Mouse (Mus musculus) left cerebral cortex, postnatal 14 days (tissue): ENCODE measurements around the gene Spns2. TPM values are rescaled to one million over a fixed set of nuclear protein-coding genes. Genes with fewer than 3 reads are reported as not detected.

ENCODE experiments used
- DNase-seq, 2 experiments: peaks; one replicate each; pipeline ENCODE4 v3.0.0; 2021 to 2022; ENCODE audit warnings: low spot score in 2 of 2, mixed read lengths in 1 of 2
- intact Hi-C: fragments of 180-260 bp; cut with DNase I; formaldehyde crosslinking; loops from one replicate; pipeline ENCODE4 v1.15.1; 2025
- total RNA-seq, 2 experiments: library from RNA; stranded (reverse); gene quantifications; 2 replicates each; pipeline ENCODE4 v1.2.3; 2021

Gene Spns2
- total RNA-seq, 2 experiments from 2014 or later: 46.4 to 58.5 TPM

DNA sequence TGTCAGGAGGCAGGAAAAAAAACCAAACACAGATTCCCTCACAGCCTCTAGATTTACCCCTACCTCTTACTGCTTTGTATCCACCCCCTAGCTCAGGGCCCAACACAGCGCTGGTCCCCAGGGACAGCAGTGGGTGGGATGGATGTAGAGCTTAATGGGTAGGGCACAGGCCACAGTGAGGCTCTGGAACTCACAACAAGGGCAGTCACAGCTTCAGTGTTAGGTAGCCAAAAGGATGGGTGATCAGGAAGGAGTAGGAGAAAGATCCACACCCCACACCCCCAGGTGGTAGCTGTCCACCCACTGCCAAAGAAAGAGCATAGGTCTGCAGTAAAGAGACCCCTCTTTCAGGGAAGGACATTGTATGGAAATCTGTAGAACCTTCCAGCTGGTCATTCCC lies 12.1 kb downstream of the Spns2 start:
- no peak for DNase-seq
- intact Hi-C loops: no loop called here

DNA sequence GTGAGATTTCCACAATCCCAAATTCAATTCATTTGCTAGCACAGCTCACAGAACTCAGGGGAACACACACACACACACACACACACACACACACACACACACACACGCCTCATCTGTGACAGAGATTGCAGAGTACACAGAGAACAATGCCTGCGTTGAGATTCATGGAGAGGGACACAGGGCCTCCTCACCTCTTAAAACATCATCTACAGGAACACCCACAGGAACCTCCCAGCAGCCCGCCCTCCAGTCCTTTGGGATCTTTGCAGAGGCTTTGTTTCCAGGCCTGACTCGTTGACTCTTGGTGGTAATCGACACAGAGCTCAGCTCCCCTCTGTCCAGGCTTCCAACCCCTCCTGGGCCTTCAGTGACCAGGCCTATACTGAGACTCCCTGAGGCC lies 12.5 kb downstream of the Spns2 start:
- no peak for DNase-seq
- intact Hi-C loops: no loop called here

DNA sequence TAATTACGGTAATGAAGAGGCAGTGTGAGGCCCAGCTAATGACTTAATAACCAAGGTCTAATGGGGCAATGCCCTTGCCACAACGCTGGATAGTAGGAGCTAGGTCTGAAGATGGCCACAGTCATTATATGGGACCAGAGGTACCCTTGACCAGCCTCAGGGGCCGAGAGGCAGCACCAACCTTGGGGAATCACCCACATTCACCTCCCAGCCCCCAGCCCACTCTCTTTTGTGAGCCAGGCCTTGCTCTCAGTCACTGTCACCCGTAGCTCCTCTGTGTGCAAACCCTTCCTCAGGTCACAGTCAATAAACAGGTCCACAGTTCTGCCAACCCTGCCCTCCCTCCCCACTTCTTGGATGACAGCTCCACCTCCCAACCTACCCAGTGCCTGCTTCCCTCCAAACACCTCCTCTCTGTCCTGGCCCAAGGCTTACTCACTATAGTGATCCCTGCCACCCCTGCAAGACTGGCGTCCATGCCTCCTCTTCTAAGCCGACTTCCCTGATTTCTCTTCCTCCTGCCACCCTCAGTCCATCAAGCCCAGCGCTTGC lies 13.6 kb downstream of the Spns2 start:
- intact Hi-C loops: no loop called here
- DNase-seq: no peak

DNA sequence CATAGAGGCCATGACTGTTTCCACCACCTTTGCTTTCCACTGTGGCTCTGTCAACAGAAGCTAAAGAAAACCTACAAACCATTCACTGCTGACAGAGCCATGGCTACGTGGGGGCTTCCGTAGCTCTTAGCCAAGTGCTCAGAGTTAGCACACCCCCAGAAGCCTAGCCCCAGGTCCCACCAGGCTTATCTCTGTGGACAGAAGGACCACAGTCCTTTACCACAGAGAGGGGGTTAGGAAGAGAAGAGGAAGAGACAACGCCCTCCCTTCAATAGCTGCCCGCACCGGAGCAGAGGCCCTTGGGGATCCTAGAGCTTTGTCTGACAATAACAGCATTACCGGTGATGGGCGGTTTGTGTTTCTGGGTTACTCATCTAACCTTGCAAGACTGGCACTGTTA lies 14.3 kb downstream of the Spns2 start:
- intact Hi-C loops: no loop called here
- DNase-seq: no peak

DNA sequence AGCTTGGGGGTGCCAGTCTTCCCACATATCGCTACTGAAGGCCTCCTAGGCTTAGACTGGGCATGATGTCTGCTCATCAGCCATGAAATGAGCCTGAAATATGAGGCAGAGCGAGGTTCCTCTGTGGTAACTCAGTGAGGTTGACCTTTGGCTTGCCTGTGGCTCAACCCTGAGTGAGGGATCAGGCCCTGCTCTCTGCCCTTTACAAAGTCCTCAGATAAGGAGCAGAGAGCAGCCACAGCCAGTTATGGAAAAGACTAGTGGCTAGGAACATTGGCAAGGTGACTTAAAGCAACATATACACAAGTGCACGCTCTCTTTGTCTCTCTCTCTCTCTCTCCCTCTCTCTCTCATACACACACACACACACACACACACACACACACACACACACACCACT lies 14.8 kb downstream of the Spns2 start:
- no peak for DNase-seq
- intact Hi-C loops: no loop called here

DNA sequence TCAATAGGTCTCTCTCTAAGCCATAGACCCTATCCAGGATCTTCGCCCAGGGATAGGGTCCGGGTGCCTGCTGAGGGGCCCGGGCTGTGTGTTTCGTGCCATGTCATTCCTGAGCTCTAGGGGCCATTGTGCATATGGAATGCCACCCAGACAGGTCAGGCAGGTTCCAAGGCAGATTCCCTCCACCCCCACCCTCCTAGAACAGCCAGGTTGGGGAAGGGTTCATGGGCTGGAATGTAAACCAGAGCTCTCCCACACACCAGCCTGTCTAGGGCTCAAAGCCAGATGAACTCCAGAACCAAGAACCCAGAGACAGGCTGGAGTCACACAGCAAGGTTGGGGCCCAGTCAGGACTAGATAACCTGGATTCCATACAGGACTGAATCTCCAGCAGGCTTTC lies 16.2 kb downstream of the Spns2 start:
- intact Hi-C loops: no loop called here
- no peak for DNase-seq

DNA sequence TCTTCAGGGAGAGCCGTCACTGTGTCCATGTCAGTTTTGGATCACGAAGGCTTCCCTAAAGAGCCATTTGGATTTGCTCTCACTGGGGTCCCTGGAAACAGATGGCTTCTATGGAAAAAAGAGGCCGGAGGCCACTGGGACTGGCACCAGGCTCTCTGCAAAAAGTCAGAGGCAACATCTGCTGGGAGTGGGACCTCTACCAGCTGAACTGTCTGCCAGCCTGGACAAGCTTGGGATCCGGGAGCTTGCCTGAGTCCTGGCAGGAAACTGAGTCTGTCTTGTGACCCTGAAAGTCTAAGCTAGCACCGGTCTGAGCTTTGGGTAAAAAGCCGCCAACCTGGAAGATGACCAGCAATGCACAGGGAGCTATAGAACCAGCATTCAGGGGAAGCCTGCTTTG lies 18.3 kb downstream of the Spns2 start:
- intact Hi-C loops: no loop called here
- no peak for DNase-seq

DNA sequence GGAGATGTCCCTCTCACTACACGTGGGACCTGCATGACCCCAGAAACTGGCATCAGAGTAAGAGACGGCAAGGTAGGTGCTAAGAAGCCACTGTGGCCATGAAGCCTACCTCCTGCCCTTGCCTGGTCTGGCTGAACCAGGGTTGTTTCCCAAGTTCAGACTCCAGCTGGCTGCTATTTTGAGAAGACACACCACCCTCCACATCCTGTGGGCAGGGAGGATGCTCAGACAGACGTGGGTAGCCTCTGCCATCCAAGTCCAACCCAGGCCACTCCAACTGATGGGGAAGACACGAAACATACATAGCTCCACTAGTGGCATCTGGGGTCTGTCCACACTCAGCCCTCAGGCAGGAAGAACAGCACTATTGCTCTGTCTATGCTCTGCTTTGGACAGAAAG lies 19.7 kb downstream of the Spns2 start:
- DNase-seq: no peak
- intact Hi-C loops: no loop called here

DNA sequence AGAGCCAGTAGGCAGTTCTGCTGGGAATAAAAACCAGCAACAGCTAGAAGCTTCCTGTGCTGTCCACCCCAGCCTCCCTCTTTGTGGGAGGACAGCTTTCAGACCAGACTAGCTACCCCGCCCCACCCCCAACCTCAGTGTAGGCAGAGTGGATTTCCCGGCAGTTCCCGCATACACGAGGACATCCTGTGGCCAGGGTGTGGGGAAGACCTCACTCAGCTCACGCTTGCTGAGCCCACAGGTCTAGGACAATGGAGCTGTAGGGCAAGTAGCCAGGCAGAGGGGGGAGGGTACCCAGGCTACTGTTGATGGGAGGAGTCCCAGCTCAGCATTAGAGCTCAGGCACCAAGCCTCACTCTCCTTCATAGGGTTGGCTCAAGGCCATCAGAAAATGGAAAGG lies 20.5 kb downstream of the Spns2 start:
- intact Hi-C loops: no loop called here
- DNase-seq: peak; percentile 54 to 55

DNA sequence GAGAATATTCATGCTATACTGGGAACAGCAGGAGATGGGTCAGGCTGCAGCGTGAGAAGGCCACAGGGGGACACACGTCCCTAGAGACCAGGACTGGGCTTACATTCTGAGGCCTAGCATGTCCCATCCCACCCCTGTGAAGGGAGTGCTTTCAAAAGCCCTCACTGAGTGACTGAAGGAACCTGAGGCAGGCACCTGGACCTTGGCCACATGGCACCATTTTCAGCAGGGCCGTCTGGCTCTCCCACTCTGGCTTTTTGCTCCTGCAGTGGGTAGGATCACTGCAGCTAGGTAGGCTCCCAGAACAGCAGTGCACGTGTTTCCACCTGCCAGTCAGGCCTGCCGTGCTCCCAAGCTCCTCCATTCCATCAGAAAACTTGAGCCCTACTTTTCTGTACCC lies 21.2 kb downstream of the Spns2 start:
- no peak for DNase-seq
- intact Hi-C loops: no loop called here

DNA sequence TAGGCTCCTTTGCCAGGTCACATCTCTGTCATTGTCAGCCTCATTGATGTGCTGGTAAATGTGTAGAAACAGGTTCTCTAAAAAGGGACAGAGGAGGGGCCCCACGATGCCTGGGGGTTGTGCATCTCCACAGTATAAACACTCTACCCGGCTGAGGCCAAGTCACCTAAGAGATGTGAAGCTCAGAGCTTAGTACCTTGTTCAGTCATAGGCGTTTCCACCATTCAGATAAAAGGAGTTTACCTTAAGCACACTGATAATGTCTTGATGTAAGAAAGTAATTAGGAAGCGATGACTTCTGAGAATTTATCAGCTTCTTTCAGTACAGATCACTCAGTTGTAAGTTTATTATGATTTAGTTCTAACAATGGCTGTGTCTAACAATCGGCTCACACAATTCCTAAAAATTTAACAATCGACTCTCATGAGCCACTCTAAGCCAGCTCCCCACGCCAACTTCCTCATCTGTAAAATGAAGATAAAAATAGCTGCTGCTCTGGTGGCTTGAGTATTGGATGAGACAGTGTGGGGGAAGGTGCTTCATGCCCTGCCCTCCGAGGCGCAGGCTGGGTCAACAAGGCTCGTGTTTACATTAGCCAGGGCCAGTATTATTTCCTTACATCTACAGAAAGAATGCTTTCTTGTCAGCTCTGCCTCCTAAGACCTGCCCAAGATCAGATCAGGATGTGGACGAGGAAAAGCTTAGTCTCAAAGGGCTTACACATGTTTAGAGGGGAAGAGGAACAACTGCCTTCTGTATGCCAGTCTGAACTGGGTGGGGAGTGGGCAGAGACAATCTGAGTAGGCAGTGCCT lies 22.8 kb downstream of the Spns2 start:
- intact Hi-C loops: no loop called here
- DNase-seq: no peak

DNA sequence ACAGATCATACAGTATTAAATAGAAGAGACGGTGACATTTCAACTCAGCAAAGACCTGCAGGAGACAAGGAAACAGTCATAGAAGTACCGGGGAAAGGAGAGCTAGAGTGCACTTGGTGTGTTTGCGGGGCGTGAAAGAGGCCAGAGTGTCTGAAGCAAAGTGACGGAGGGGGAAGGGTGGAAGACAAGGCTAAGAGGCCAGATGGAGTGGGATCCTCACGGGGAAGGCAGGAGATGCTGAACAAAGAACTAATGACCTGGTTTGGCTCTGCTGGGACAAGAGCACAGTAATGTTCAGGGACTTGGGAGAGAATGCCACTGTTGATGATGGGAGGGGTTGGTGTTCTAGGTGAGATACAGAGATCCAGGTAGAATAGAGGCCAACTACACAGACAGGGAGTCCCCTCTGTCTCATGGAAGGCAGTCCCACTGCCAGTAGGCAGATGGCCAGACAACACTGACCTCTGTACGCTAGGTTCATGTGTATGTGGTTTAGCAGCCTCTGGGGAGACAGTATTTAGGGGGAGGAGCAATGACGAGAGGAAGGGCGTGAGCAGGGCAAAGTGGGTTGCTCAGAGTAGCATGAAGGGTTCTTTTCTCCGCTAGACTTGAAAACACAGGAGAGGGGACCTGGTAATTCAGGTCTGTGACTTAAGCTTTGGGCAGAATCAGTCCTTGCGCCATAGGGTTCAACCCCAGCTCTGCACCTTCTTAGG lies 23.6 kb downstream of the Spns2 start:
- no peak for DNase-seq
- intact Hi-C loops: no loop called here

DNA sequence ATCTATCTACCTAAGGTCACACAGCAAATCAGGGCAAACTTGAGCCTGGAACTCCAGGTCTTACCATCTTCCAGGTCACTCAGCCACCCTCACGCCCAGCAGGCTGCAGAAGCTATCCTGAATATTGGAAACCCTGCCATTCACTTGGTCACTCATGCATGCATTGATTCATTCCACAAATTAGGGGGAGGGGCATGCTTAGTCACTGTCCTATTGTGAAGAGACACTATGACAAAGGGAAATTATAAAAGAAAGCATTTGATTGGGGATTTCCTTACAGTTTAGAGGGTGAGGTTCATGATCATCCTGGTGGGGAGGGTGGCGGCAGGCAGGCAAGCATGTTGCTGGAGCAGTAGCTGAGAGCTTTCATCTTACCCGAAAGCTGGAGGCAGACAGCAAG lies 24.9 kb downstream of the Spns2 start:
- intact Hi-C loops: no loop called here
- no peak for DNase-seq

DNA sequence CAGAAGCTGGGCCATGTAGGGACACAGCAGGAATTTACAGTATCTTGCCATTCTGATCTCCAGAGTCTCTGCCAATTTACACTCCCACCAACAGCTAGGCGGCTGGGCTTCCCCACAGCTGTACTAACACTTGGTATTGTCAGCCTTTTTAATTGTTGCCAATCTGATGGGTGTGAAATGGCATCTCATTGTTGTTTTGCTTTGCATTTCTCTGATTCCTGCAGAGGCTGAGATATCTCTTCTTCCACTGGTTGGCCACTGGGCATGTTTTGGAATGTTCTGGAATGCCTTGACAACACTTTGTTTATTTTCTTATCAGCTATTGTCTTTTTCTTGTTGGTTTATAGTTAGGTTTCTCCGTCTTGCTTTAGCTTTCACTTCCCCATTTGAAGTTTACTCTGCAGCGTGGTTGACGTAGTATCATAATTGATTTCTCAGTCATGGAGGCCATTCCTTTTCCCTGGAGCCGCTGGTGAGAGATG lies 28.2 kb downstream of the Spns2 start:
- intact Hi-C loops: no loop called here
- no peak for DNase-seq

DNA sequence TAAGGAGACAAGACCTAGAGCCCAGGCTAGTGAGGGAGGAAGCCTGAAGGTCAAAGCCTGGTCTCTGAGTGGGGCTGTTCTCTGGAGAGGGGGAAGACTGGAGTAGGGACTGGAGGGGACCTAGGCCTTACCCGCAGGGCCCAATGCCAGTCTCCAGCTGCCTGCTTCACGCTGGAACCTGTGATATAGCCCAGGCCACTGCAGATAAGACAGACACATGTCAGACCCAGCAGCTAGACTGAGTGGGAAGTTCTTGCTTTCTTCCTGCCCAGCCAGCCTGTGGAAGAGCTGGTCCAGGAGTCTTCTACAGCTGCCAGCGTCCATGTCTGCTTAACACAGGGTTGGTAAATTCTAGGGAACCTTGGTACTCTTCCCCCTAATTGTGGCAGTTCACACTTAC lies 31.2 kb downstream of the Spns2 start:
- no peak for DNase-seq
- intact Hi-C loops: no loop called here

DNA sequence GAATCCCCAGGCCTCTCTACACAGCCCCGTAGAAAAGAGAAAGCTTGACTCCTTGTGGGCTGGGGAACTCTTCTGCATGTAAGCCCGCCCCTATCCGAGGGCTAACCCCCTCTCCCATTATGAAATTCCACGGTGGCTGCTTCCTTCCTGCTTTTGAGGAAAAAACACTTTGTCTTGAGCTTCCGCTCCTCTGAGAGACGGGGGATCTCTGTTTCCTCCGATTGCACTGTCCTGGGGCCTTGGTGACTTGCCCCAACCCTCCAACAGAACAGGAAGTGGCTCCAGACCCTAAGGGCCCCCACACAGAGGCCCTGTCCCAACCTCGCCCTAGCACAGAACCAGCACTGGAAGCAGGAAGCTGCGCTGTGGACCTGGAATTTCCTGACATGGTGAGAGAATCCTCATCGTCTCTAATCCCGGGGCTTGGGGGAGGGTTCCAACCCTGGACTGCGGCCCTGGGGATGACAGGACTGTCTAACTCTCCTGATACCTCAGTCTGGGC lies 31.7 kb downstream of the Spns2 start:
- intact Hi-C loops: no loop called here
- DNase-seq: no peak

DNA sequence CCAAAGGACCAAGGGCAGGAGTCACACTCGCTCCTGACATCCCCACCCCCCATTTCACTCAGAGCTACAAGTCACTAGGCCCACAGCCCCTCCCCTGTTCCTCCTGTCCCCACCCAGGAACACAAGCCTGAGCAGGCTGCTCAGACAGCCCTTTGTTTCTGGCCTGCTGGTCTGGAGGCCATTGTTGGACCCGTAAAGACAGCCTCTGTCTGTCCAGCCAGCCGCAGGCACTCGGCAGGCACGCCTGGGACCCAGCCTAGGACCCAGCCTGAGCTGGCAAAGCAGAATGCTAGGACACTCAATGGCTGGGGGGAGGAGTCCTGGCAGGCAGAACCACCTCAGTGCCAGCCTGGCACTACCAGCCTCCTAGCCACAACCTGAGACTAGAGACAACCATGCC lies 34.0 kb downstream of the Spns2 start:
- intact Hi-C loops: no loop called here
- peak; percentile 45 to 52 for DNase-seq

DNA sequence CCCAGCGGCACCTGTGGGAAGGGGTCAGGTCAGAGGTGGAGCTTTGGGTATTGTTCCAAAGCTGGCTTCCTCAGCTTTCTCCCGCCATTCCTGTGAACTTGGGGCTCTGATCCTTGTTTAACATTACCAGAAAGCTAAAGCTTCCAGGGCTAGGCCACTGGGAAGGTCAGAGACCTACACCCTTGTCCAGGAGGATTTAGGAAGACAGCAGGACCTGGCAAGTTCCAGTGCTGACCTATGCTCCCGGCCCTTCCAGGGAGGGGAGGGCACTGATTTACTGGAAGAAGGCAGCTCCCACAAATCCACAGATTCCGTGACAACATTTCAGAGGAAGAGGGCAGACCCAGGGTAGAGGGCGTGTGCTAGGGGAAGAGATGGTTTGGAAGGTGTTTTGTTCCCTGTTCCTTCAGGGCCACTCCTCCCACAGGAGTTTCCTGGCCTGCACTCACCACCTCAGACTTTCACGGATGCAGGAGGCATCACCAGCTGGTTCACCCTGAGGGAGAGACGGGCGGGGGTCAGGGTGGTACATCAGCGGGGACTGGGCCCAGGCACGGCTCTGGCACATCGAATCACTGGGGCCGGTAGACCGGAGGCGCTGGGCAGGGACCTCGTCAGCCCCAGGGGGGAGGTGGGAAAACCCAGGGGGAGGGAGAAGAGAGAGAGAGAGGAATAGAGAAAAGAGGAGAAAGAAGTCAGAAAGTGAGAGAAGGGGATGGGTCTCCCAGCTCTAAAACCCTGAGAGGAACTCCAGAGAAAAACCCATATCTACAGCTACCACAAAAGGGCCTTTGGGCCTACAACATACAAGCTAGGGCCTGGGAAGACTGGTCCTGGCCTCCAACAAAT lies 36.4 kb downstream of the Spns2 start:
- intact Hi-C loops: no loop called here
- DNase-seq: no peak

DNA sequence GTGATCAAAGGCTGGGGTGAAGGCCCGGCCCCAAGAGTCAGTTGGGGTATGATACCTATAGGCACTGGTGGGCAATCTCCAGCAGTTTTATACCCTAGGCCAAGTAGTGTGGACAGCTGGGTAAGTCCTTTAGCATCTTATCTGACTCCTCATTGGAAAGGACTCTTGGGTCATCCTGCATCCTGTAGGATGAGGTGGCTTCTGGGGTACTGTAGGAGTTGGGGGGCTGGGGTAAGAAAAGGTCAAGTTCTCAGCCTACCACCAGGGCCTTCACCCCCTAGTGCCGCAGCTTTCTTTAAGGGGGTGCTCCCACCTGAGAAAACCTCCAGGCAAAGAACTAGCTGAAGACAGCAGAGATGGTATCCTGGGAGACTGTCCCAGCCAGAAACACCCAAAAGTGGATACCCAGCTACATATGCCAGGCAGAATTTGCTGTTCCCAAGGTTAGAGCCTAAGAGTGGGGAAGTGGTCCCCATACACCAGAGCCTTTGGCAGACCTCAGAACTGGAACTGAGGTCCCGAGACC lies 37.5 kb downstream of the Spns2 start:
- intact Hi-C loops: no loop called here
- no peak for DNase-seq

DNA sequence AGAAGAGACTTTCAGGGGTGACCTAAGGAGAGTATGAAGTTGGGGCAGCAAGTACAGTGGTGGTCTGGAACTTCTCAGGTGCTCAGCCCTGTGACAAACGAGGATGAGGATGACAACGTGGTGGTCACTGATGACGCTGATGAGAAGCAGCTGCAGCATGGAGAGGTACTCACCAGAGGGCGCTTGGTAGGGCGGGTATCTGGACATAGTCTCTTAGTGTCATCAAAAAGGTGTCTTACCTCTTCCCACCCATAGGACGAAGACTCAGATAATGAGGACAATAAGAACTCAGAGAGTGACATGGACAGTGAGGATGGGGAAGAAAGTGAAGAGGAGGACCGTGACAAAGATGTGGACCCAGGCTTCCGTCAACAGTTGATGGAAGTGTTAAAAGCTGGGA lies 42.2 kb downstream of the Spns2 start:
- intact Hi-C loops: no loop called here

More for the DNA sequence above, 42.2 kb downstream of the Spns2 start:
- no peak for DNase-seq
